Mouse (Mus musculus): ENCODE measurements around the gene Adssl1. TPM values are rescaled to one million over a fixed set of nuclear protein-coding genes. Genes with fewer than 3 reads are reported as not detected.
A peak's percentile ranks its signal among the peaks of the same experiment; 100 is the strongest.

The Adssl1 gene
- total RNA-seq (2014; rRNA removed) (20.5 and 21.7 TPM in 2 replicates), polyA plus RNA-seq (2012; rRNA removed) (26.1 and 26.7 TPM in 2 replicates)

GRCm38 (mm10) chr12:112619686-112620353, at the start of gene Adssl1:
Gene Adssl1, plus strand, starts transcription at chr12:112620045.
- H3K27me3 ChIP-seq (ENCODE audit: control insufficient read depth, insufficient read depth, low read length) = no peaks in the 10 kb centered on the region
- H3K79me2 ChIP-seq (ENCODE audit: control insufficient read depth, insufficient read depth, low read length) = no peaks in the 10 kb centered on the region
- no peaks in the 10 kb centered on the region for H3K36me3 ChIP-seq (ENCODE audit: control insufficient read depth, insufficient read depth, low read length)
- whole genome bisulfite sequencing = under 1% methylated on average over 56 of the region's 56 CpGs
- peak within 1 kb of the TSS; percentile 64 for H3K4me3 ChIP-seq (ENCODE audit: insufficient read depth, low read depth, low read length)
- H3K4me1 ChIP-seq (ENCODE audit: control insufficient read depth, insufficient read depth, low read length) = peaks cover 6% of the 10 kb centered on the region
- DNase-seq (ENCODE audit: extremely low read depth, low read depth, low spot score) = peak; percentile 70
- H3K27ac ChIP-seq (replicated peaks; ENCODE audit: insufficient read depth, low read depth, low read length) = peak within 1 kb of the TSS; percentile 72
- TF ChIP-seq CTCF (IDR thresholded peaks at IDR 0.05; ENCODE audit: low read depth, low read length) (no peak), POLR2A (IDR thresholded peaks at IDR 0.05; ENCODE audit: extremely low read depth, insufficient read depth, low read length) (peak; percentile 88)
- H3K9ac ChIP-seq (ENCODE audit: low read depth, low read length) = peak within 1 kb of the TSS; percentile 92

- no peak overlapping the region for H3K27ac ChIP-seq (replicated peaks; ENCODE audit: insufficient read depth, low read depth, low read length)
- no peaks in the 10 kb centered on the region for H3K36me3 ChIP-seq (ENCODE audit: control insufficient read depth, insufficient read depth, low read length)
- H3K4me3 ChIP-seq (ENCODE audit: insufficient read depth, low read depth, low read length) = no peak overlapping the region
- no peaks in the 10 kb centered on the region for H3K27me3 ChIP-seq (ENCODE audit: control insufficient read depth, insufficient read depth, low read length)
- no peaks in the 10 kb centered on the region for H3K79me2 ChIP-seq (ENCODE audit: control insufficient read depth, insufficient read depth, low read length)
- no peak overlapping the region for H3K9ac ChIP-seq (ENCODE audit: low read depth, low read length)
- no peak for TF ChIP-seq CTCF (IDR thresholded peaks at IDR 0.05; ENCODE audit: low read depth, low read length)
- TF ChIP-seq POLR2A (IDR thresholded peaks at IDR 0.05; ENCODE audit: extremely low read depth, insufficient read depth, low read length) = no peak
- WGBS = 94% methylated on average over 8 of the region's 8 CpGs
- no peaks in the 10 kb centered on the region for H3K4me1 ChIP-seq (ENCODE audit: control insufficient read depth, insufficient read depth, low read length)
- DNase-seq (ENCODE audit: extremely low read depth, low read depth, low spot score) = no peak
Observed at GRCm38 (mm10) chr12:112570160-112570559, 49.7 kb upstream of the Adssl1 start.

GRCm38 (mm10) chr12:112571064-112571463, 48.8 kb upstream of the Adssl1 start:
- 76% methylated on average over 6 of the region's 6 CpGs for WGBS
- peak; percentile 26; the same call in 1 of the 2 replicates for TF ChIP-seq CTCF (IDR thresholded peaks at IDR 0.05; ENCODE audit: low read depth, low read length)
- no peak for TF ChIP-seq POLR2A (IDR thresholded peaks at IDR 0.05; ENCODE audit: extremely low read depth, insufficient read depth, low read length)

GRCm38 (mm10) chr12:112575274-112575986, 44.4 kb upstream of the Adssl1 start:
- WGBS = 61% methylated on average over 8 of the region's 8 CpGs
- TF ChIP-seq CTCF (IDR thresholded peaks at IDR 0.05; ENCODE audit: low read depth, low read length) (no peak), POLR2A (IDR thresholded peaks at IDR 0.05; ENCODE audit: extremely low read depth, insufficient read depth, low read length) (no peak)
- Histone ChIP-seq H3K4me1 (ENCODE audit: control insufficient read depth, insufficient read depth, low read length) (peaks cover 4% of the 10 kb centered on the region), H3K36me3 (ENCODE audit: control insufficient read depth, insufficient read depth, low read length) (no peaks in the 10 kb centered on the region), H3K4me3 (ENCODE audit: insufficient read depth, low read depth, low read length) (no peak overlapping the region), H3K27ac (replicated peaks; ENCODE audit: insufficient read depth, low read depth, low read length) (no peak overlapping the region), H3K79me2 (ENCODE audit: control insufficient read depth, insufficient read depth, low read length) (no peaks in the 10 kb centered on the region), H3K9ac (ENCODE audit: low read depth, low read length) (no peak overlapping the region), H3K27me3 (ENCODE audit: control insufficient read depth, insufficient read depth, low read length) (no peaks in the 10 kb centered on the region)
- DNase-seq (ENCODE audit: extremely low read depth, low read depth, low spot score) = no peak

More at GRCm38 (mm10) chr12:112571064-112571463, 48.8 kb upstream of the Adssl1 start:
- Histone ChIP-seq H3K79me2 (ENCODE audit: control insufficient read depth, insufficient read depth, low read length) (no peaks in the 10 kb centered on the region), H3K27ac (replicated peaks; ENCODE audit: insufficient read depth, low read depth, low read length) (no peak overlapping the region), H3K36me3 (ENCODE audit: control insufficient read depth, insufficient read depth, low read length) (no peaks in the 10 kb centered on the region), H3K27me3 (ENCODE audit: control insufficient read depth, insufficient read depth, low read length) (no peaks in the 10 kb centered on the region), H3K9ac (ENCODE audit: low read depth, low read length) (no peak overlapping the region), H3K4me3 (ENCODE audit: insufficient read depth, low read depth, low read length) (no peak overlapping the region), H3K4me1 (ENCODE audit: control insufficient read depth, insufficient read depth, low read length) (no peaks in the 10 kb centered on the region)
- no peak for DNase-seq (ENCODE audit: extremely low read depth, low read depth, low spot score)

- peaks cover 5% of the 10 kb centered on the region for H3K4me1 ChIP-seq (ENCODE audit: control insufficient read depth, insufficient read depth, low read length)
- 70% methylated on average over 6 of the region's 6 CpGs for WGBS
- H3K4me3 ChIP-seq (ENCODE audit: insufficient read depth, low read depth, low read length) = no peak overlapping the region
- H3K9ac ChIP-seq (ENCODE audit: low read depth, low read length) = no peak overlapping the region
- H3K36me3 ChIP-seq (ENCODE audit: control insufficient read depth, insufficient read depth, low read length) = no peaks in the 10 kb centered on the region
- H3K27me3 ChIP-seq (ENCODE audit: control insufficient read depth, insufficient read depth, low read length) = no peaks in the 10 kb centered on the region
- no peak overlapping the region for H3K27ac ChIP-seq (replicated peaks; ENCODE audit: insufficient read depth, low read depth, low read length)
- no peak for TF ChIP-seq POLR2A (IDR thresholded peaks at IDR 0.05; ENCODE audit: extremely low read depth, insufficient read depth, low read length)
- no peak for TF ChIP-seq CTCF (IDR thresholded peaks at IDR 0.05; ENCODE audit: low read depth, low read length)
- H3K79me2 ChIP-seq (ENCODE audit: control insufficient read depth, insufficient read depth, low read length) = no peaks in the 10 kb centered on the region
- no peak for DNase-seq (ENCODE audit: extremely low read depth, low read depth, low spot score)
Observed at GRCm38 (mm10) chr12:112576341-112576740, 43.5 kb upstream of the Adssl1 start.
